Mouse (Mus musculus): ENCODE measurements around the gene Tat. TPM values are rescaled to one million over a fixed set of nuclear protein-coding genes. Genes with fewer than 3 reads are reported as not detected.
A peak's percentile ranks its signal among the peaks of the same experiment; 100 is the strongest.

The Tat gene
- polyA plus RNA-seq, 1 experiment from 2014 or later, result 108 TPM

DNA sequence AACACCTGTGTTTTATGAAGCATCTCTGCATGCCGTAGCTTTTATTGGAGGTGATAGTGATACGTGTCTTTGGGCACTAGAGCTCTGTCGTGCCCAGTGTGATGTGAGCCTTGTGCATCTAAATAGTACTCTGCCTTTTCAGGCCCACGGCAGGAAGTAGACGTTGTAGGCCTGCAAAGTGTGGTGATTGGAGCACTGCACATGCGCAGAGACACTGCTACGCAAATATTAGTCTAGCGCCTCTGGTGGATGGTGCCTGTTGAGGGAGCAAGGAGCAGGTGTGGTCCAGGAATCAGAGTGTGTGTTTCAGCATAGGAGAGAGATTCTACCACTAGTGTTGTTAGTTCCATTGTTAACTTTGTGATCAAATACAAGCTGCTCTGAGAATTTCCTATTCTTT is 1.1 kb upstream of the Tat start:
- no peak overlapping the region for H3K4me3 ChIP-seq (ENCODE audit: low read depth, low read length)
- no peak for ATAC-seq

DNA sequence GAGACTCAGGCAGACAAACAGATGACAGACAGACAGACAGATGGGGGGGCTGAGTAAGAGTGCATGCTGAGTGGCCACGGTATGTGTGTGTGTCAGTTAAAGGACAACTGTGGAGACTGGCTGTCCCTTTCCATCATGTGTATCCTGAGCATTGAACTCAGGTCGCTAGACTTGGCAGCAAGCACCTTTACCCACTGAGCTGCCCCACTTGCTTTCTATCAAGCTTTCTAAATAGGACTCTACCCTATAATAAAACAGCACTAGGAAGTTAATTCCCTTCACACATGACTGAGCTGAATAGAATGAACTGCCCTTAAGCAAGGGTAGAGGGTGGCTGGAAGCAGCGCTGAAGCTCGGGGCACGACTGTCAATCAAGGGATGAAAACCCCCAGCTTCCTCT is 1.9 kb downstream of the Tat start:
- Histone ChIP-seq H3K27ac (ENCODE audit: low read depth) (peak overlapping the region; percentile 77), H3K4me1 (ENCODE audit: insufficient read depth) (peaks cover 2% of the 10 kb centered on the region), H3K4me2 (ENCODE audit: low read depth, low read length) (peak overlapping the region; percentile 34), H3K36me3 (replicated peaks; ENCODE audit: insufficient read depth, low read length) (peaks cover 5% of the 10 kb centered on the region; the same call in 1 of the 2 replicates), H3K9ac (replicated peaks) (peak overlapping the region; percentile 44; the same call in 1 of the 2 replicates), H3K27me3 (ENCODE audit: insufficient read depth, low read length) (no peaks in the 10 kb centered on the region), H3K4me3 (ENCODE audit: low read depth, low read length) (peak overlapping the region; percentile 36), H3K9me3 (ENCODE audit: low read length) (no peaks in the 10 kb centered on the region)
- 68% methylated on average over 5 of the region's 5 CpGs for WGBS (ENCODE audit: insufficient replicate concordance)
- TF ChIP-seq CTCF (IDR thresholded peaks at IDR 0.05; ENCODE audit: low read depth) (no peak), EP300 (IDR thresholded peaks at IDR 0.05; ENCODE audit: low read depth) (peak; percentile 7; the same call in 1 of the 2 replicates)
- no peak for DNase-seq
- no peak for ATAC-seq

More for the DNA sequence above, 1.1 kb upstream of the Tat start:
- DNase-seq, result no peak
- Histone ChIP-seq H3K4me2 (ENCODE audit: low read depth, low read length) (no peak overlapping the region), H3K27ac (ENCODE audit: low read depth) (no peak overlapping the region), H3K27me3 (ENCODE audit: insufficient read depth, low read length) (no peaks in the 10 kb centered on the region), H3K4me1 (ENCODE audit: insufficient read depth) (peaks cover 5% of the 10 kb centered on the region), H3K9me3 (ENCODE audit: low read length) (no peaks in the 10 kb centered on the region), H3K36me3 (replicated peaks; ENCODE audit: insufficient read depth, low read length) (no peaks in the 10 kb centered on the region), H3K9ac (replicated peaks) (no peak overlapping the region)
- TF ChIP-seq CTCF (IDR thresholded peaks at IDR 0.05; ENCODE audit: low read depth) (peak; percentile 16; the same call in 1 of the 2 replicates), EP300 (IDR thresholded peaks at IDR 0.05; ENCODE audit: low read depth) (no peak)
- 85% methylated on average over 8 of the region's 8 CpGs for WGBS (ENCODE audit: insufficient replicate concordance)

DNA sequence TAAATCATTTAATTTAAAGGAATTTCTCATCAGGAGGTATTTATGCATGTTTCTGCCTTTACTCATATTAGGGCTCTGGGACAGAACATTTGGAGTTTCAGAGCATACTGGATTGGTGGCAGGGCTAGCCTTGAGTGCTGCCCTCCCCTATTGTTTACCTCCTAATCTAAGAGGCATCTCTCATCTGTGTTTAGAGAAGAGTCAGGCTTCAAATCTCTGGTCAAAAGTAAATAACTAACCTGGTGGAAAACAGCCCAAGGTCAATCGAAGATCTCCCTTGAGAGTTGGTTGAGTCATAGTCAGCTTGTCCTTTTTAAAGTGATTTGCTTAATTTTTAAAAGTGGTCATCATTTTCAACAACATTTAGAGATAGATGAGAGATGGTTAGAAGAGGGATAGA is 2.7 kb downstream of the Tat start:
- TF ChIP-seq EP300 (IDR thresholded peaks at IDR 0.05; ENCODE audit: low read depth), result no peak
- no peak for TF ChIP-seq CTCF (IDR thresholded peaks at IDR 0.05; ENCODE audit: low read depth)
- Histone ChIP-seq H3K4me3 (ENCODE audit: low read depth, low read length) (peak overlapping the region; percentile 36; the same call in 1 of the 2 replicates), H3K9ac (replicated peaks) (no peak overlapping the region), H3K27ac (ENCODE audit: low read depth) (peak overlapping the region; percentile 77), H3K9me3 (ENCODE audit: low read length) (no peaks in the 10 kb centered on the region), H3K4me1 (ENCODE audit: insufficient read depth) (peaks cover 2% of the 10 kb centered on the region), H3K4me2 (ENCODE audit: low read depth, low read length) (0 out of 2 replicates have a peak overlapping the region, but pooled peaks have one; percentile 14), H3K36me3 (replicated peaks; ENCODE audit: insufficient read depth, low read length) (peaks cover 5% of the 10 kb centered on the region; the same call in 1 of the 2 replicates), H3K27me3 (ENCODE audit: insufficient read depth, low read length) (no peaks in the 10 kb centered on the region)
- WGBS (ENCODE audit: insufficient replicate concordance), result 56% methylated on average over 1 of the region's 1 CpGs
- ATAC-seq (peak; percentile 51), DNase-seq (no peak)

DNA sequence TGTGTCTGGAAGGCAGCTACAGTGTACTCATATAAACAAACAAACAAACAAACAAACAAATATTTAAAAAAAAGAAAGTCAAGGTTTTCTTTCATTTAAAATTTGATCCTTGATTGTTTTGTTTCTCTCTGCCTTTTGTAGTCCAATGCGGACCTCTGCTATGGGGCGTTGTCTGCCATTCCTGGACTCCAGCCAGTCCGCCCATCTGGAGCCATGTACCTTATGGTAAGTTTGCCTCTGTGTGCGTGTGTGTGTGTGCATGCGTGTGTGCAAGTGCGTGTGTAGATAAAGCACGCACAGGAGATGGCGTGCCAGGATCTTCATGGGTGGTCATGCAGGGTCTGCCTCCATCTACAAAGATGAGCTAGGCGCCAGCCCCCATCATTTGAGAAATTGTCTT is 7.1 kb downstream of the Tat start:
- Histone ChIP-seq H3K4me1 (ENCODE audit: insufficient read depth) (no peaks in the 10 kb centered on the region; the same call in 1 of the 2 replicates), H3K4me2 (ENCODE audit: low read depth, low read length) (no peak overlapping the region), H3K36me3 (replicated peaks; ENCODE audit: insufficient read depth, low read length) (peaks cover 5% of the 10 kb centered on the region), H3K9me3 (ENCODE audit: low read length) (no peaks in the 10 kb centered on the region), H3K27me3 (ENCODE audit: insufficient read depth, low read length) (no peaks in the 10 kb centered on the region), H3K4me3 (ENCODE audit: low read depth, low read length) (no peak overlapping the region), H3K9ac (replicated peaks) (no peak overlapping the region), H3K27ac (ENCODE audit: low read depth) (no peak overlapping the region)
- ATAC-seq, result no peak
- no peak for DNase-seq
- WGBS (ENCODE audit: insufficient replicate concordance), result 82% methylated on average over 9 of the region's 9 CpGs
- TF ChIP-seq CTCF (IDR thresholded peaks at IDR 0.05; ENCODE audit: low read depth) (no peak), EP300 (IDR thresholded peaks at IDR 0.05; ENCODE audit: low read depth) (no peak)

DNA sequence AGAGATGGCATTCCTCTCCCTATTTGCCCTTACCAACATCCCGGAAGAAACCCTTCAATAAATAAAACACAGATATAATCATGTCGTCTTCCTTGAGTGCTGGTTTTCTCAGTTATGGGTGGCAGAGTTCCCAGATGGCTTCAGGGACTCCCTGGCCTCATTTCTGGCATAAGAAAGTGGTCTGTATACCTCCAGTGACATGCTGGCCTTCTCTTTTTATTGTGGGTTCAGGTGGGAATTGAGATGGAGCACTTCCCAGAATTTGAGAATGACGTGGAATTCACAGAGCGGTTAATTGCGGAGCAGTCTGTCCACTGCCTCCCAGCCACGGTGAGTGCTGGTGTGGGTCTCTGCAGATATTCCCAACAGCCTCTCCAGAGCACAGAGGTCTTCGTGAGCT is 7.8 kb downstream of the Tat start:
- Histone ChIP-seq H3K4me2 (ENCODE audit: low read depth, low read length) (no peak overlapping the region), H3K4me1 (ENCODE audit: insufficient read depth) (no peaks in the 10 kb centered on the region)
- WGBS (ENCODE audit: insufficient replicate concordance), result 73% methylated on average over 7 of the region's 7 CpGs

DNA sequence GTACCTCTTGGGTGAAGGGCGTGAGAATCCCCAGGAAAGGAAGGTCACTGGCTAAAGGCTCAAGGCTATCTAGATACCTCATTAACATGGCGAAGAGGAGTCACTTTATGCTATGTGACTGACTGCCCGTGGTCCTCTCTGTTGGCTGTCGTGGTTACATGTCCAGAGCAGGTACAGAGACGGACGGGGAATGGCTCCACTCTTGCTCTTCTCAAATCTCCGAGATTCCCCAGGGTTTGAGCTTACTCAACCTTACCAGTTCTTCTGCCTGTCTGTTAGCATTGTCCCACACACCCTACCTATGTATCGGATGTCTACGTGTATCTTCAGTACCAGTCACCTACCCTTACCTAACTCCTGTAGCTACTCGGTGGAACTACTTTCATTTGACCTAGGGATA is 9.7 kb downstream of the Tat start:
- H3K4me2 ChIP-seq (ENCODE audit: low read depth, low read length), result no peak overlapping the region
- WGBS (ENCODE audit: insufficient replicate concordance), result 68% methylated on average over 10 of the region's 10 CpGs
- H3K36me3 ChIP-seq (replicated peaks; ENCODE audit: insufficient read depth, low read length), result no peaks in the 10 kb centered on the region; the same call in 1 of the 2 replicates
- H3K4me3 ChIP-seq (ENCODE audit: low read depth, low read length), result no peak overlapping the region
- 0 out of 2 replicates have a peak, but pooled peaks cover 3% of the 10 kb centered on the region for H3K4me1 ChIP-seq (ENCODE audit: insufficient read depth)
- ATAC-seq (peak; percentile 54), DNase-seq (no peak)
- TF ChIP-seq CTCF (IDR thresholded peaks at IDR 0.05; ENCODE audit: low read depth) (no peak), EP300 (IDR thresholded peaks at IDR 0.05; ENCODE audit: low read depth) (no peak)
- H3K27ac ChIP-seq (ENCODE audit: low read depth), result no peak overlapping the region
- H3K27me3 ChIP-seq (ENCODE audit: insufficient read depth, low read length), result no peaks in the 10 kb centered on the region
- H3K9ac ChIP-seq (replicated peaks), result no peak overlapping the region
- no peaks in the 10 kb centered on the region for H3K9me3 ChIP-seq (ENCODE audit: low read length)

More for the DNA sequence above, 7.8 kb downstream of the Tat start:
- H3K27ac ChIP-seq (ENCODE audit: low read depth), result no peak overlapping the region
- H3K9me3 ChIP-seq (ENCODE audit: low read length), result no peaks in the 10 kb centered on the region
- TF ChIP-seq EP300 (IDR thresholded peaks at IDR 0.05; ENCODE audit: low read depth) (no peak), CTCF (IDR thresholded peaks at IDR 0.05; ENCODE audit: low read depth) (no peak)
- H3K9ac ChIP-seq (replicated peaks), result no peak overlapping the region
- DNase-seq (no peak), ATAC-seq (no peak)
- peaks cover 5% of the 10 kb centered on the region for H3K36me3 ChIP-seq (replicated peaks; ENCODE audit: insufficient read depth, low read length)
- H3K27me3 ChIP-seq (ENCODE audit: insufficient read depth, low read length), result no peaks in the 10 kb centered on the region
- no peak overlapping the region for H3K4me3 ChIP-seq (ENCODE audit: low read depth, low read length)

All from liver, postnatal 0 days (tissue).